ENCODE assay signal across 10 mouse cellular contexts in genomic region chr2:172320878-172321277, GRCm38 (mm10). TPM values are rescaled to one million over a fixed set of nuclear protein-coding genes. Genes with fewer than 3 reads are reported as not detected.
DNase-seq lines count a peak whose midpoint lies in the region; ATAC-seq and TF ChIP-seq lines count a peak whose summit lies in the region.
"Had no signal": no experiment of that assay in that cellular context is flagged by ENCODE, and none has a peak within 500 bp of the region (broad histone marks: within the 10 kb centered on the region; RNA-seq: fewer than 3 reads in every experiment).

No protein-coding gene starts in this region.

- no peak overlapping the region for H3K9ac ChIP-seq in midbrain, embryonic 11.5 days (ENCODE audit: low read length)
- H3K9ac ChIP-seq in midbrain, embryonic 15.5 days = no peak overlapping the region
- no peak overlapping the region for H3K9ac ChIP-seq in heart, postnatal 0 days (replicated peaks; ENCODE audit: low read depth, low read length)
- H3K9ac ChIP-seq in lung, embryonic 16.5 days (ENCODE audit: low read length) = no peak overlapping the region
- H3K9ac ChIP-seq: embryonic facial prominence, embryonic 13.5 days; lung, embryonic 15.5 days; stomach, embryonic 15.5 days had no signal

- H3K4me3 ChIP-seq in midbrain, embryonic 11.5 days (ENCODE audit: low read depth, low read length) = no peak overlapping the region
- H3K4me3 ChIP-seq in midbrain, embryonic 15.5 days = no peak overlapping the region
- H3K4me3 ChIP-seq in heart, postnatal 0 days (ENCODE audit: low read depth, low read length) = no peak overlapping the region
- no peak overlapping the region for H3K4me3 ChIP-seq in lung, embryonic 16.5 days (ENCODE audit: low read length)
- H3K4me3 ChIP-seq: embryonic facial prominence, embryonic 13.5 days; lung, embryonic 15.5 days; stomach, embryonic 15.5 days had no signal

- TF ChIP-seq EP300 in heart, postnatal 0 days (IDR thresholded peaks at IDR 0.05; ENCODE audit: low read depth) = no peak

- 22% methylated on average over 9 of the region's 9 CpGs for WGBS in midbrain, embryonic 11.5 days
- WGBS in midbrain, embryonic 15.5 days = 26% methylated on average over 9 of the region's 9 CpGs
- 19% methylated on average over 9 of the region's 9 CpGs for whole genome bisulfite sequencing in heart, postnatal 0 days
- WGBS in lung, embryonic 16.5 days = 12% methylated on average over 9 of the region's 9 CpGs

- peak; percentile 95 for DNase-seq in midbrain, embryonic 11.5 days (ENCODE audit: low spot score, missing footprints)
- DNase-seq in adrenal gland, postnatal 14 days = peak; percentile 89
- DNase-seq in heart, postnatal 0 days (ENCODE audit: low spot score) = peak; percentile 22
- DNase-seq in thymus, postnatal 25 days = peak; percentile 44
- DNase-seq in layer of hippocampus, adult 9-10 months (ENCODE audit: low spot score) = no peak

- no peaks in the 10 kb centered on the region for H3K36me3 ChIP-seq in midbrain, embryonic 11.5 days (ENCODE audit: control insufficient read depth, insufficient read depth, low read length)
- H3K36me3 ChIP-seq in midbrain, embryonic 15.5 days (replicated peaks) = no peaks in the 10 kb centered on the region
- H3K36me3 ChIP-seq in heart, postnatal 0 days (replicated peaks; ENCODE audit: control insufficient read depth, insufficient read depth, low read length) = no peaks in the 10 kb centered on the region
- H3K36me3 ChIP-seq in lung, embryonic 16.5 days (ENCODE audit: control insufficient read depth, insufficient read depth, low read length) = no peaks in the 10 kb centered on the region
- H3K36me3 ChIP-seq: embryonic facial prominence, embryonic 13.5 days; lung, embryonic 15.5 days; stomach, embryonic 15.5 days had no signal

- H3K27ac ChIP-seq in midbrain, embryonic 11.5 days (ENCODE audit: low read depth, low read length) = no peak overlapping the region
- H3K27ac ChIP-seq in midbrain, embryonic 15.5 days = no peak overlapping the region
- H3K27ac ChIP-seq in heart, postnatal 0 days (ENCODE audit: low read depth) = no peak overlapping the region
- no peak overlapping the region for H3K27ac ChIP-seq in lung, embryonic 16.5 days (ENCODE audit: low read length)
- H3K27ac ChIP-seq: embryonic facial prominence, embryonic 13.5 days; lung, embryonic 15.5 days; stomach, embryonic 15.5 days had no signal

- no peak for TF ChIP-seq CTCF in heart, postnatal 0 days (IDR thresholded peaks at IDR 0.05; ENCODE audit: low read depth)

- H3K4me2 ChIP-seq in midbrain, embryonic 11.5 days = no peak overlapping the region
- H3K4me2 ChIP-seq in midbrain, embryonic 15.5 days = no peak overlapping the region
- H3K4me2 ChIP-seq in heart, postnatal 0 days (ENCODE audit: low read depth, low read length) = no peak overlapping the region
- H3K4me2 ChIP-seq in lung, embryonic 16.5 days (ENCODE audit: low read depth, low read length) = no peak overlapping the region
- H3K4me2 ChIP-seq: embryonic facial prominence, embryonic 13.5 days; lung, embryonic 15.5 days; stomach, embryonic 15.5 days had no signal

- H3K27me3 ChIP-seq in midbrain, embryonic 11.5 days (ENCODE audit: control insufficient read depth, insufficient read depth, low read length) = no peaks in the 10 kb centered on the region
- H3K27me3 ChIP-seq in midbrain, embryonic 15.5 days (replicated peaks) = no peaks in the 10 kb centered on the region
- H3K27me3 ChIP-seq in heart, postnatal 0 days (ENCODE audit: control insufficient read depth, insufficient read depth, low read length) = no peaks in the 10 kb centered on the region
- H3K27me3 ChIP-seq in lung, embryonic 16.5 days (ENCODE audit: control insufficient read depth, insufficient read depth, low read depth, low read length) = no peaks in the 10 kb centered on the region
- H3K27me3 ChIP-seq: embryonic facial prominence, embryonic 13.5 days; lung, embryonic 15.5 days; stomach, embryonic 15.5 days had no signal

- ATAC-seq in midbrain, embryonic 11.5 days (ENCODE audit: low FRiP score) = no peak
- ATAC-seq in midbrain, embryonic 15.5 days (replicated peaks) = no peak
- ATAC-seq in heart, postnatal 0 days (ENCODE audit: insufficient read depth, low read depth) = no peak
- ATAC-seq in lung, embryonic 16.5 days (ENCODE audit: low read depth) = peak; percentile 52; the same call in 1 of the 2 replicates

- 0 out of 2 replicates have a peak, but pooled peaks cover 2% of the 10 kb centered on the region for H3K4me1 ChIP-seq in midbrain, embryonic 11.5 days (ENCODE audit: control insufficient read depth, insufficient read depth, low read length)
- no peaks in the 10 kb centered on the region for H3K4me1 ChIP-seq in midbrain, embryonic 15.5 days
- H3K4me1 ChIP-seq in heart, postnatal 0 days (ENCODE audit: control insufficient read depth, insufficient read depth) = no peaks in the 10 kb centered on the region
- no peaks in the 10 kb centered on the region for H3K4me1 ChIP-seq in lung, embryonic 16.5 days (replicated peaks; ENCODE audit: control insufficient read depth, insufficient read depth, low read length)
- H3K4me1 ChIP-seq: embryonic facial prominence, embryonic 13.5 days; lung, embryonic 15.5 days; stomach, embryonic 15.5 days had no signal

- H3K9me3 ChIP-seq in midbrain, embryonic 11.5 days (ENCODE audit: control insufficient read depth, low read length) = no peaks in the 10 kb centered on the region
- H3K9me3 ChIP-seq in midbrain, embryonic 15.5 days = no peaks in the 10 kb centered on the region
- H3K9me3 ChIP-seq in heart, postnatal 0 days (replicated peaks; ENCODE audit: control insufficient read depth, low read length) = no peaks in the 10 kb centered on the region
- H3K9me3 ChIP-seq in lung, embryonic 16.5 days (ENCODE audit: control insufficient read depth, low read length) = no peaks in the 10 kb centered on the region
- H3K9me3 ChIP-seq: embryonic facial prominence, embryonic 13.5 days; lung, embryonic 15.5 days; stomach, embryonic 15.5 days had no signal

RNA-seq across cellular contexts. Expression of gene Fam210b, which starts 24.5 kb away (rescaled TPM):
- 32.2 and 33.0 TPM in 2 replicates for polyA plus RNA-seq in midbrain, embryonic 11.5 days (2014; fragmentation: Nextera tagmentation; extraction: Ambion mirVana)
- 19.9 and 22.4 TPM in 2 replicates for polyA plus RNA-seq in midbrain, embryonic 15.5 days (2015; fragmentation: Nextera tagmentation; extraction: Ambion mirVana)
- total RNA-seq in adrenal gland, postnatal 14 days (2021) = 17.1 and 26.9 TPM in 2 replicates
- 3.3 and 6.6 TPM in 2 replicates for total RNA-seq in heart, postnatal 0 days (2014; rRNA removed; ENCODE audit: low replicate concordance)
- polyA plus RNA-seq in heart, postnatal 0 days (2015; fragmentation: Nextera tagmentation; extraction: Ambion mirVana) = 9.4 and 10.0 TPM in 2 replicates
- 38.8 and 40.8 TPM in 2 replicates for polyA plus RNA-seq in lung, embryonic 16.5 days (2015; fragmentation: Nextera tagmentation; extraction: Ambion mirVana)

RNA-seq across cellular contexts. Expression of gene Aurka, which starts 49.5 kb away (rescaled TPM):
- 163 and 169 TPM in 2 replicates for polyA plus RNA-seq in midbrain, embryonic 11.5 days (2014; fragmentation: Nextera tagmentation; extraction: Ambion mirVana)
- polyA plus RNA-seq in midbrain, embryonic 15.5 days (2015; fragmentation: Nextera tagmentation; extraction: Ambion mirVana) = 15.4 TPM in 2 replicates
- total RNA-seq in adrenal gland, postnatal 14 days (2021) = 10.5 and 14.6 TPM in 2 replicates
- 36.6 and 54.8 TPM in 2 replicates for total RNA-seq in heart, postnatal 0 days (2014; rRNA removed; ENCODE audit: low replicate concordance)
- polyA plus RNA-seq in heart, postnatal 0 days (2015; fragmentation: Nextera tagmentation; extraction: Ambion mirVana) = 23.9 and 25.5 TPM in 2 replicates
- polyA plus RNA-seq in lung, embryonic 16.5 days (2015; fragmentation: Nextera tagmentation; extraction: Ambion mirVana) = 124 and 131 TPM in 2 replicates

RNA-seq across cellular contexts. Expression of gene Cstf1, which starts 49.6 kb away (rescaled TPM):
- 48.0 and 50.2 TPM in 2 replicates for polyA plus RNA-seq in midbrain, embryonic 11.5 days (2014; fragmentation: Nextera tagmentation; extraction: Ambion mirVana)
- polyA plus RNA-seq in midbrain, embryonic 15.5 days (2015; fragmentation: Nextera tagmentation; extraction: Ambion mirVana) = 25.1 and 30.4 TPM in 2 replicates
- 35.5 and 36.1 TPM in 2 replicates for total RNA-seq in adrenal gland, postnatal 14 days (2021)
- 24.0 and 39.0 TPM in 2 replicates for total RNA-seq in heart, postnatal 0 days (2014; rRNA removed; ENCODE audit: low replicate concordance)
- polyA plus RNA-seq in heart, postnatal 0 days (2015; fragmentation: Nextera tagmentation; extraction: Ambion mirVana) = 18.9 and 20.3 TPM in 2 replicates
- 34.7 and 37.5 TPM in 2 replicates for polyA plus RNA-seq in lung, embryonic 16.5 days (2015; fragmentation: Nextera tagmentation; extraction: Ambion mirVana)
